Mouse (Mus musculus) embryonic fibroblast, embryonic 13.5 days (primary cell): ENCODE results near the gene 2010003K11Rik.

ENCODE experiments used
- CTCF ChIP-seq: IDR thresholded peaks from 2 replicates; pipeline ENCODE4 v1.5.1; 2011; ENCODE audit warnings: mild to moderate bottlenecking, control low read depth, low read length, moderate library complexity, borderline replicate concordance; ENCODE audit not compliant: insufficient read depth
- POLR2A ChIP-seq: IDR thresholded peaks from 2 replicates; pipeline ENCODE4 v1.6.1; 2011; ENCODE audit warnings: low read depth, mild to moderate bottlenecking, control low read depth, low read length, moderate library complexity

DNA sequence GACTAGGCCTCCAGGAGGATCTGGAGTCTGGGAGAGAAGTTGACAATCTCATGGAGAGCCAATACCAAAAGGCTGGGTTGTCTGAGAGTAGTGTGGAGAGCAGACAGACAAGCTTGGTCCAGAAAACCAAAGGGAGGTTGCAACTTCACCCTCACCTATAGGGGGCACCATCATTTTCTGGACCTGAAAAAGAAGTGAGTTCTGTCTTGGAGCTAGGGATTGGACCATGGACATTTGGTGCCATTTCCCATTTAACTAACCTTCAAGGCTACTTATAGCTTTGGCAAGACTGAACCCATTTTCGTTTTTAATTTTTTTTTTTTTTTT is 20.2 kb downstream of the 2010003K11Rik start:
- no peak for TF ChIP-seq CTCF
- TF ChIP-seq POLR2A = no peak
